In genomic region chr2:181582358-181582757, GRCm38 (mm10) we compare ENCODE assay signal across 9 mouse cellular contexts. TPM values are rescaled to one million over a fixed set of nuclear protein-coding genes. Genes with fewer than 3 reads are reported as not detected.
A peak's percentile ranks its signal among the peaks of the same experiment; 100 is the strongest.
DNase-seq lines count a peak whose midpoint lies in the region; ATAC-seq lines count a peak whose summit lies in the region.
"Had no signal": no experiment of that assay in that cellular context is flagged by ENCODE, and none has a peak within 500 bp of the region (broad histone marks: within the 10 kb centered on the region; RNA-seq: fewer than 3 reads in every experiment).

No protein-coding gene starts in this region.

- H3K4me3 ChIP-seq in embryonic facial prominence, embryonic 15.5 days (replicated peaks): peak overlapping the region; percentile 62; the same call in 1 of the 2 replicates
- H3K4me3 ChIP-seq in hindbrain, embryonic 12.5 days: peak overlapping the region; percentile 75
- peak overlapping the region; percentile 64; the same call in 1 of the 2 replicates for H3K4me3 ChIP-seq in midbrain, embryonic 12.5 days

- no peak for ATAC-seq in embryonic facial prominence, embryonic 15.5 days (ENCODE audit: insufficient number of reproducible peaks, low FRiP score, low TSS enrichment, low read depth)
- 0 out of 2 replicates have a peak, but pooled peaks have one; percentile 1 for ATAC-seq in hindbrain, embryonic 12.5 days (ENCODE audit: low FRiP score)
- ATAC-seq in midbrain, embryonic 12.5 days (ENCODE audit: low FRiP score, low read depth): no peak; the same call in 1 of the 2 replicates

- 79% methylated on average over 2 of the region's 2 CpGs for WGBS in embryonic facial prominence, embryonic 15.5 days
- 83% methylated on average over 2 of the region's 2 CpGs for WGBS in hindbrain, embryonic 12.5 days
- 85% methylated on average over 2 of the region's 2 CpGs for WGBS in midbrain, embryonic 12.5 days

- no peaks in the 10 kb centered on the region for H3K9me3 ChIP-seq in embryonic facial prominence, embryonic 15.5 days (replicated peaks)
- H3K9me3 ChIP-seq in hindbrain, embryonic 12.5 days (replicated peaks): no peaks in the 10 kb centered on the region
- no peaks in the 10 kb centered on the region for H3K9me3 ChIP-seq in midbrain, embryonic 12.5 days
- H3K9me3 ChIP-seq: limb, embryonic 15.5 days had no signal

- no peak overlapping the region; the same call in 1 of the 2 replicates for H3K27ac ChIP-seq in embryonic facial prominence, embryonic 15.5 days (replicated peaks)
- H3K27ac ChIP-seq in hindbrain, embryonic 12.5 days: 0 out of 2 replicates have a peak overlapping the region, but pooled peaks have one; percentile 19
- no peak overlapping the region for H3K27ac ChIP-seq in midbrain, embryonic 12.5 days (replicated peaks)

- peak overlapping the region; percentile 94; the same call in 1 of the 2 replicates for H3K4me2 ChIP-seq in embryonic facial prominence, embryonic 15.5 days (replicated peaks)
- H3K4me2 ChIP-seq in hindbrain, embryonic 12.5 days (replicated peaks): peak overlapping the region; percentile 94
- H3K4me2 ChIP-seq in midbrain, embryonic 12.5 days (replicated peaks): peak overlapping the region; percentile 84

- DNase-seq in kidney, postnatal 25 days: peak; percentile 1 to 30
- DNase-seq in kidney, postnatal 14 days: no peak
- no peak for DNase-seq in retina, postnatal 1 day
- no peak for DNase-seq in right cerebral cortex, adult 18-20 months
- no peak for DNase-seq in right cerebral cortex, adult 2 months (ENCODE audit: low spot score in 2 of 2)

- H3K27me3 ChIP-seq in embryonic facial prominence, embryonic 15.5 days: no peaks in the 10 kb centered on the region
- H3K27me3 ChIP-seq in hindbrain, embryonic 12.5 days: no peaks in the 10 kb centered on the region
- no peaks in the 10 kb centered on the region for H3K27me3 ChIP-seq in midbrain, embryonic 12.5 days
- H3K27me3 ChIP-seq: limb, embryonic 15.5 days had no signal

- H3K9ac ChIP-seq in embryonic facial prominence, embryonic 15.5 days: no peak overlapping the region
- no peak overlapping the region for H3K9ac ChIP-seq in hindbrain, embryonic 12.5 days
- H3K9ac ChIP-seq in midbrain, embryonic 12.5 days (replicated peaks): no peak overlapping the region

- H3K4me1 ChIP-seq in embryonic facial prominence, embryonic 15.5 days: peaks cover 27% of the 10 kb centered on the region
- H3K4me1 ChIP-seq in hindbrain, embryonic 12.5 days: peaks cover 18% of the 10 kb centered on the region
- peaks cover 18% of the 10 kb centered on the region for H3K4me1 ChIP-seq in midbrain, embryonic 12.5 days

- H3K36me3 ChIP-seq in embryonic facial prominence, embryonic 15.5 days: peaks cover 39% of the 10 kb centered on the region
- H3K36me3 ChIP-seq in hindbrain, embryonic 12.5 days: peaks cover 40% of the 10 kb centered on the region
- H3K36me3 ChIP-seq in midbrain, embryonic 12.5 days: peaks cover 39% of the 10 kb centered on the region

RNA-seq across cellular contexts. Expression of gene Uckl1, which starts 2.3 kb away (rescaled TPM):
- 50.7 and 55.7 TPM in 2 replicates for polyA plus RNA-seq in embryonic facial prominence, embryonic 15.5 days (2015; fragmentation: Nextera tagmentation; extraction: Ambion mirVana)
- 64.2 and 66.3 TPM in 2 replicates for polyA plus RNA-seq in hindbrain, embryonic 12.5 days (2016; fragmentation: Nextera tagmentation; extraction: Ambion mirVana)
- polyA plus RNA-seq in midbrain, embryonic 12.5 days (2016; fragmentation: Nextera tagmentation; extraction: Ambion mirVana): 60.4 and 71.6 TPM in 2 replicates

RNA-seq across cellular contexts. Expression of gene Prpf6, which starts 9.3 kb away (rescaled TPM):
- 60.4 and 63.6 TPM in 2 replicates for polyA plus RNA-seq in embryonic facial prominence, embryonic 15.5 days (2015; fragmentation: Nextera tagmentation; extraction: Ambion mirVana)
- 72.0 and 72.4 TPM in 2 replicates for polyA plus RNA-seq in hindbrain, embryonic 12.5 days (2016; fragmentation: Nextera tagmentation; extraction: Ambion mirVana)
- 75.2 and 80.5 TPM in 2 replicates for polyA plus RNA-seq in midbrain, embryonic 12.5 days (2016; fragmentation: Nextera tagmentation; extraction: Ambion mirVana)

RNA-seq across cellular contexts. Expression of gene Zfp512b, which starts 10.2 kb away (rescaled TPM):
- 62.1 and 74.8 TPM in 2 replicates for polyA plus RNA-seq in embryonic facial prominence, embryonic 15.5 days (2015; fragmentation: Nextera tagmentation; extraction: Ambion mirVana)
- polyA plus RNA-seq in hindbrain, embryonic 12.5 days (2016; fragmentation: Nextera tagmentation; extraction: Ambion mirVana): 91.0 and 97.7 TPM in 2 replicates
- 71.9 and 85.5 TPM in 2 replicates for polyA plus RNA-seq in midbrain, embryonic 12.5 days (2016; fragmentation: Nextera tagmentation; extraction: Ambion mirVana)

RNA-seq across cellular contexts. Expression of gene Samd10, which starts 16.7 kb away (rescaled TPM):
- polyA plus RNA-seq in embryonic facial prominence, embryonic 15.5 days (2015; fragmentation: Nextera tagmentation; extraction: Ambion mirVana): 13.3 and 15.6 TPM in 2 replicates
- 97.4 and 101 TPM in 2 replicates for polyA plus RNA-seq in hindbrain, embryonic 12.5 days (2016; fragmentation: Nextera tagmentation; extraction: Ambion mirVana)
- polyA plus RNA-seq in midbrain, embryonic 12.5 days (2016; fragmentation: Nextera tagmentation; extraction: Ambion mirVana): 88.8 and 92.4 TPM in 2 replicates

Comparison
In these comparisons a context has a peak if more than half of its experiments do, and no peak if none do; other contexts are left out.
1. DNase-seq: peak in kidney, postnatal 25 days (2 of 2); none in kidney, postnatal 14 days (single experiment), retina, postnatal 1 day (single experiment), right cerebral cortex, adult 18-20 months (single experiment) and right cerebral cortex, adult 2 months (0 of 2).
2. Peak in every context shown above with its lines, with median percentiles within 50 percentile points of each other: H3K4me2 ChIP-seq and H3K4me3 ChIP-seq.